Mouse (Mus musculus): ENCODE measurements around the gene Slc6a11. TPM values are rescaled to one million over a fixed set of nuclear protein-coding genes. Genes with fewer than 3 reads are reported as not detected.

Gene Slc6a11
- polyA plus RNA-seq, 1 experiment: 0.30 TPM

DNA sequence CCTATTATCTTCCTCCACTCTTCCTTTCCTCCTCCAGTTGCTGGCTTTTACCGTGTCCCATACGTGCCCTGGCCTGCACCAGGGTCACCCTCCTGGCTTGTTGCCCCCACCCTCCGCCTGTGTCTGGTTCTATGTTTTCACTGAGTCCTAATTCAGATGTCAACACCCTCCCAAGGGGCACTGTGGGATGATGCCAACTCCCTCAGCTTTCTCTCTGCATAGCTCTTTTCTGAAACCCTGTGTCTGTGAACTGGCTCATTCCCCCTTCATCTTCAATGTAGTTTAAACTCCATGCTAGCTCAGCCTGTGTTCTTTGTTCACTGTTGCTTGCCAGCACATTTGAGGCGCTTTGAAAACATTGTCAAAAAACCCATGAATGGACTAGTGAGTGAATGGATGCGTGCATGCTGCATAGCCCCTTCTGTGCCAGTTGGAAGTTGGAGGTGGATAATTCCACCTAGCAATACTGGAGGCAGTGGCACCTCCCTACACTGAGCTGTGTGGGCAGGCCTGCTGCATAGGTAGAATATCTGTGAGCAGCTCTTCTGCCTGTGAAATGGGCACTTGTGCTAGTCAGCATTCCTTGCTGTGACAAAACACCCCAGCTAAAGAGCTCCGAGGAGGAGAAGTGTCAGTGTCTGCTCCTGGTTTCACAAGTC, 13.5 kb downstream of the Slc6a11 start:
- TF ChIP-seq POLR2A (IDR thresholded peaks at IDR 0.05; ENCODE audit: low read depth, low read length) (no peak), CTCF (IDR thresholded peaks at IDR 0.05; ENCODE audit: extremely low read depth, insufficient read length, insufficient replicate concordance, low read depth, low read length) (no peak)
- Histone ChIP-seq H3K27me3 (ENCODE audit: control insufficient read depth, insufficient read depth, low read length) (no peaks in the 10 kb centered on the region), H3K27ac (ENCODE audit: insufficient read depth, low read depth, low read length) (no peak overlapping the region), H3K4me1 (ENCODE audit: control insufficient read depth, insufficient read depth, insufficient read length, low read length) (no peaks in the 10 kb centered on the region), H3K36me3 (ENCODE audit: control insufficient read depth, insufficient read depth, low read length) (no peaks in the 10 kb centered on the region), H3K4me3 (ENCODE audit: low read depth, low read length) (no peak overlapping the region)
- WGBS: 65% methylated on average over 6 of the region's 6 CpGs

GRCm38 (mm10) chr6:114145650-114146329, 14.7 kb downstream of the Slc6a11 start:
- Histone ChIP-seq H3K4me3 (ENCODE audit: low read depth, low read length) (no peak overlapping the region), H3K27ac (ENCODE audit: insufficient read depth, low read depth, low read length) (no peak overlapping the region), H3K27me3 (ENCODE audit: control insufficient read depth, insufficient read depth, low read length) (no peaks in the 10 kb centered on the region), H3K36me3 (ENCODE audit: control insufficient read depth, insufficient read depth, low read length) (no peaks in the 10 kb centered on the region), H3K4me1 (ENCODE audit: control insufficient read depth, insufficient read depth, insufficient read length, low read length) (no peaks in the 10 kb centered on the region)
- WGBS: 74% methylated on average over 6 of the region's 6 CpGs
- TF ChIP-seq POLR2A (IDR thresholded peaks at IDR 0.05; ENCODE audit: low read depth, low read length): no peak
- no peak for TF ChIP-seq CTCF (IDR thresholded peaks at IDR 0.05; ENCODE audit: extremely low read depth, insufficient read length, insufficient replicate concordance, low read depth, low read length)

- Histone ChIP-seq H3K4me1 (ENCODE audit: control insufficient read depth, insufficient read depth, insufficient read length, low read length) (no peaks in the 10 kb centered on the region), H3K4me3 (ENCODE audit: low read depth, low read length) (no peak overlapping the region), H3K27ac (ENCODE audit: insufficient read depth, low read depth, low read length) (no peak overlapping the region), H3K27me3 (ENCODE audit: control insufficient read depth, insufficient read depth, low read length) (no peaks in the 10 kb centered on the region), H3K36me3 (ENCODE audit: control insufficient read depth, insufficient read depth, low read length) (no peaks in the 10 kb centered on the region)
- 83% methylated on average over 10 of the region's 10 CpGs for WGBS
- TF ChIP-seq POLR2A (IDR thresholded peaks at IDR 0.05; ENCODE audit: low read depth, low read length) (no peak), CTCF (IDR thresholded peaks at IDR 0.05; ENCODE audit: extremely low read depth, insufficient read length, insufficient replicate concordance, low read depth, low read length) (no peak)
Observed at GRCm38 (mm10) chr6:114155720-114156119, 24.7 kb downstream of the Slc6a11 start.

- no peak for TF ChIP-seq CTCF (IDR thresholded peaks at IDR 0.05; ENCODE audit: extremely low read depth, insufficient read length, insufficient replicate concordance, low read depth, low read length)
- no peak for TF ChIP-seq POLR2A (IDR thresholded peaks at IDR 0.05; ENCODE audit: low read depth, low read length)
- no peak overlapping the region for H3K27ac ChIP-seq (ENCODE audit: insufficient read depth, low read depth, low read length)
- H3K27me3 ChIP-seq (ENCODE audit: control insufficient read depth, insufficient read depth, low read length): no peaks in the 10 kb centered on the region
- no peak overlapping the region for H3K4me3 ChIP-seq (ENCODE audit: low read depth, low read length)
- H3K4me1 ChIP-seq (ENCODE audit: control insufficient read depth, insufficient read depth, insufficient read length, low read length): no peaks in the 10 kb centered on the region
- WGBS: 82% methylated on average over 7 of the region's 7 CpGs
- no peaks in the 10 kb centered on the region for H3K36me3 ChIP-seq (ENCODE audit: control insufficient read depth, insufficient read depth, low read length)
Observed at GRCm38 (mm10) chr6:114158811-114159210, 27.8 kb downstream of the Slc6a11 start.

- TF ChIP-seq POLR2A (IDR thresholded peaks at IDR 0.05; ENCODE audit: low read depth, low read length) (no peak), CTCF (IDR thresholded peaks at IDR 0.05; ENCODE audit: extremely low read depth, insufficient read length, insufficient replicate concordance, low read depth, low read length) (no peak)
- Histone ChIP-seq H3K4me1 (ENCODE audit: control insufficient read depth, insufficient read depth, insufficient read length, low read length) (no peaks in the 10 kb centered on the region), H3K36me3 (ENCODE audit: control insufficient read depth, insufficient read depth, low read length) (no peaks in the 10 kb centered on the region), H3K4me3 (ENCODE audit: low read depth, low read length) (no peak overlapping the region), H3K27ac (ENCODE audit: insufficient read depth, low read depth, low read length) (no peak overlapping the region), H3K27me3 (ENCODE audit: control insufficient read depth, insufficient read depth, low read length) (no peaks in the 10 kb centered on the region)
- WGBS: 75% methylated on average over 8 of the region's 8 CpGs
Observed at GRCm38 (mm10) chr6:114160732-114161131, 29.7 kb downstream of the Slc6a11 start.

GRCm38 (mm10) chr6:114174052-114174397, 43.0 kb downstream of the Slc6a11 start:
- TF ChIP-seq POLR2A (IDR thresholded peaks at IDR 0.05; ENCODE audit: low read depth, low read length) (no peak), CTCF (IDR thresholded peaks at IDR 0.05; ENCODE audit: extremely low read depth, insufficient read length, insufficient replicate concordance, low read depth, low read length) (no peak)
- WGBS: 18% methylated on average over 8 of the region's 8 CpGs
- no peaks in the 10 kb centered on the region for H3K36me3 ChIP-seq (ENCODE audit: control insufficient read depth, insufficient read depth, low read length)
- H3K27ac ChIP-seq (ENCODE audit: insufficient read depth, low read depth, low read length): no peak overlapping the region
- no peaks in the 10 kb centered on the region for H3K4me1 ChIP-seq (ENCODE audit: control insufficient read depth, insufficient read depth, insufficient read length, low read length)
- no peak overlapping the region for H3K4me3 ChIP-seq (ENCODE audit: low read depth, low read length)
- H3K27me3 ChIP-seq (ENCODE audit: control insufficient read depth, insufficient read depth, low read length): no peaks in the 10 kb centered on the region

GRCm38 (mm10) chr6:114174398-114175140, 43.5 kb downstream of the Slc6a11 start:
- H3K4me1 ChIP-seq (ENCODE audit: control insufficient read depth, insufficient read depth, insufficient read length, low read length): no peaks in the 10 kb centered on the region
- H3K36me3 ChIP-seq (ENCODE audit: control insufficient read depth, insufficient read depth, low read length): no peaks in the 10 kb centered on the region
- TF ChIP-seq CTCF (IDR thresholded peaks at IDR 0.05; ENCODE audit: extremely low read depth, insufficient read length, insufficient replicate concordance, low read depth, low read length) (no peak), POLR2A (IDR thresholded peaks at IDR 0.05; ENCODE audit: low read depth, low read length) (no peak)
- no peaks in the 10 kb centered on the region for H3K27me3 ChIP-seq (ENCODE audit: control insufficient read depth, insufficient read depth, low read length)
- 19% methylated on average over 9 of the region's 9 CpGs for WGBS
- no peak overlapping the region for H3K27ac ChIP-seq (ENCODE audit: insufficient read depth, low read depth, low read length)
- no peak overlapping the region for H3K4me3 ChIP-seq (ENCODE audit: low read depth, low read length)

Measured in small intestine, adult 2 months (tissue).